Mouse (Mus musculus) heart, postnatal 0 days (tissue): ENCODE measurements around the gene Alg12. TPM values are rescaled to one million over a fixed set of nuclear protein-coding genes. Genes with fewer than 3 reads are reported as not detected.

Experiments used
- ATAC-seq: fragments of 200-750 bp; cut with Nextera tagmentation; 2 replicates; pipeline ENCODE4 v1.8.0; 2017; ENCODE audit warnings: low read depth, moderate number of reproducible peaks, moderate library complexity; ENCODE audit not compliant: insufficient read depth
- DNase-seq: peaks from one replicate; pipeline ENCODE4 v3.0.0-alpha.2; 2016; ENCODE audit warnings: low spot score
- H3K27ac ChIP-seq: fragments of 300-500 bp; sonication (generic); 2 replicates; pipeline ENCODE4 v1.5.1; 2014; ENCODE audit warnings: low read depth, mild to moderate bottlenecking
- H3K27me3 ChIP-seq: fragments of 300-500 bp; sonication (generic); 2 replicates; pipeline ENCODE4 v1.6.1; 2014; ENCODE audit warnings: low read length, mixed read lengths; ENCODE audit not compliant: control insufficient read depth, insufficient read depth
- H3K36me3 ChIP-seq: fragments of 300-500 bp; sonication (generic); replicated peaks from 2 replicates; pipeline ENCODE4 v1.6.1; 2014; ENCODE audit warnings: low read length, mixed read lengths; ENCODE audit not compliant: control insufficient read depth, insufficient read depth
- H3K4me1 ChIP-seq: fragments of 300-500 bp; sonication (generic); 2 replicates; pipeline ENCODE4 v1.6.1; 2014; ENCODE audit warnings: antibody characterized with exemption; ENCODE audit not compliant: control insufficient read depth, insufficient read depth
- H3K4me2 ChIP-seq: fragments of 300-500 bp; sonication (generic); 2 replicates; pipeline ENCODE4 v1.6.1; 2014; ENCODE audit warnings: low read depth, mild to moderate bottlenecking, low read length, moderate library complexity
- H3K4me3 ChIP-seq: fragments of 300-500 bp; sonication (generic); 2 replicates; pipeline ENCODE4 v1.5.1; 2014; ENCODE audit warnings: low read depth, low read length
- H3K9ac ChIP-seq: fragments of 300-500 bp; sonication (generic); replicated peaks from 2 replicates; pipeline ENCODE4 v1.6.1; 2014; ENCODE audit warnings: low read depth, low read length, mixed read lengths
- H3K9me3 ChIP-seq: fragments of 300-500 bp; sonication (generic); replicated peaks from 2 replicates; pipeline ENCODE4 v1.6.1; 2016; ENCODE audit warnings: low read length; ENCODE audit not compliant: control insufficient read depth
- CTCF ChIP-seq: IDR thresholded peaks from 2 replicates; pipeline ENCODE4 v1.5.1; 2016; ENCODE audit warnings: antibody characterized with exemption, control low read depth, low read depth
- EP300 ChIP-seq: IDR thresholded peaks from 2 replicates; pipeline ENCODE4 v1.6.1; 2016; ENCODE audit warnings: antibody characterized with exemption, low read depth
- WGBS: fragments of 180-500 bp; shearing (Covaris S2); extraction: QIAGEN DNeasy Blood & Tissue Kit; methylation state at CpG from one replicate; pipeline ENCODE4 v1.1.7; 2014; 5-methylcytosine and 5-hydroxymethylcytosine counted together
- polyA plus RNA-seq: library from polyadenylated mRNA; unstranded; fragments of >200 nt; fragmentation: Nextera tagmentation; extraction: Ambion mirVana; gene quantifications from 2 replicates; pipeline ENCODE4 v1.2.1, GENCODE M21; 2015
- total RNA-seq: library from RNA; depleted of rRNA; stranded (reverse); fragments of >200 nt; gene quantifications from 2 replicates; pipeline ENCODE4 v1.2.3, GENCODE M21; 2014; ENCODE audit warnings: low replicate concordance

Gene Alg12
- total and polyA plus RNA-seq, 2 experiments from 2014 or later = 6.4 to 21.8 TPM

- Histone ChIP-seq H3K27ac (no peak overlapping the region), H3K36me3 (no peaks in the 10 kb centered on the region)
- 95% methylated on average over 7 of the region's 7 CpGs for WGBS
Measured at GRCm38 (mm10) chr15:88857361-88857760, 38.2 kb upstream of the Alg12 start.

GRCm38 (mm10) chr15:88856613-88857012 is 37.5 kb upstream of the Alg12 start:
- H3K4me1 ChIP-seq = peaks cover 32% of the 10 kb centered on the region
- H3K27ac ChIP-seq = no peak overlapping the region
- no peak overlapping the region for H3K4me3 ChIP-seq
- H3K9me3 ChIP-seq = no peaks in the 10 kb centered on the region
- no peaks in the 10 kb centered on the region for H3K27me3 ChIP-seq
- no peak for DNase-seq
- no peak overlapping the region for H3K9ac ChIP-seq
- H3K36me3 ChIP-seq = no peaks in the 10 kb centered on the region
- ATAC-seq = no peak
- no peak overlapping the region for H3K4me2 ChIP-seq
- WGBS = 85% methylated on average over 5 of the region's 5 CpGs
- no peak for TF ChIP-seq CTCF
- no peak for TF ChIP-seq EP300

More at GRCm38 (mm10) chr15:88857361-88857760, 38.2 kb upstream of the Alg12 start:
- Histone ChIP-seq H3K9me3 (no peaks in the 10 kb centered on the region), H3K4me2 (no peak overlapping the region), H3K4me3 (no peak overlapping the region), H3K4me1 (peaks cover 32% of the 10 kb centered on the region), H3K27me3 (no peaks in the 10 kb centered on the region), H3K9ac (no peak overlapping the region)
- DNase-seq (no peak), ATAC-seq (no peak)
- TF ChIP-seq EP300 (no peak), CTCF (no peak)

- H3K4me3 ChIP-seq = no peak overlapping the region
- H3K27me3 ChIP-seq = no peaks in the 10 kb centered on the region
- 79% methylated on average over 6 of the region's 6 CpGs for WGBS
- H3K9me3 ChIP-seq = no peaks in the 10 kb centered on the region
- H3K4me2 ChIP-seq = no peak overlapping the region
- H3K4me1 ChIP-seq = peaks cover 31% of the 10 kb centered on the region
- H3K36me3 ChIP-seq = no peaks in the 10 kb centered on the region
- TF ChIP-seq EP300 = no peak
- no peak for TF ChIP-seq CTCF
- ATAC-seq (no peak), DNase-seq (no peak)
- H3K9ac ChIP-seq = no peak overlapping the region
- peak overlapping the region; percentile 74; the same call in 1 of the 2 replicates for H3K27ac ChIP-seq
Measured at GRCm38 (mm10) chr15:88855896-88856417, 36.8 kb upstream of the Alg12 start.

- H3K27me3 ChIP-seq = no peaks in the 10 kb centered on the region
- no peak overlapping the region for H3K9ac ChIP-seq
- WGBS = 49% methylated on average over 15 of the region's 15 CpGs
- no peak for TF ChIP-seq CTCF
- no peak overlapping the region for H3K4me2 ChIP-seq
- H3K4me1 ChIP-seq = peaks cover 39% of the 10 kb centered on the region
- H3K36me3 ChIP-seq = no peaks in the 10 kb centered on the region
- H3K9me3 ChIP-seq = no peaks in the 10 kb centered on the region
- peak overlapping the region; percentile 74 for H3K27ac ChIP-seq
- no peak overlapping the region for H3K4me3 ChIP-seq
- ATAC-seq (no peak), DNase-seq (no peak)
Measured at GRCm38 (mm10) chr15:88854969-88855830, 36.1 kb upstream of the Alg12 start.

GRCm38 (mm10) chr15:88854119-88854968 is 35.2 kb upstream of the Alg12 start:
- Histone ChIP-seq H3K9ac (no peak overlapping the region; the same call in 1 of the 2 replicates), H3K4me1 (peaks cover 44% of the 10 kb centered on the region), H3K9me3 (no peaks in the 10 kb centered on the region), H3K4me3 (no peak overlapping the region), H3K36me3 (no peaks in the 10 kb centered on the region), H3K27me3 (no peaks in the 10 kb centered on the region), H3K4me2 (no peak overlapping the region), H3K27ac (peak overlapping the region; percentile 74)
- TF ChIP-seq EP300 = no peak
- no peak for TF ChIP-seq CTCF
- 27% methylated on average over 6 of the region's 6 CpGs for WGBS
- peak; percentile 57 for DNase-seq
- ATAC-seq = peak; percentile 40
